Mouse (Mus musculus) kidney, postnatal 0 days (tissue): ENCODE measurements around the gene Ccz1. TPM values are rescaled to one million over a fixed set of nuclear protein-coding genes. Genes with fewer than 3 reads are reported as not detected.

Source experiments
- ATAC-seq: fragments of 200-750 bp; cut with Nextera tagmentation; replicated peaks from 2 replicates; pipeline ENCODE4 v1.8.0; 2017; ENCODE audit warnings: low read depth, moderate number of reproducible peaks, moderate TSS enrichment, moderate library complexity; ENCODE audit not compliant: low FRiP score
- DNase-seq: peaks from one replicate; pipeline ENCODE4 v3.0.0-alpha.2; 2016; ENCODE audit warnings: low spot score
- H3K27ac ChIP-seq: fragments of 300-500 bp; sonication (generic); 2 replicates; pipeline ENCODE4 v1.5.1; 2014; ENCODE audit warnings: mild to moderate bottlenecking
- H3K27me3 ChIP-seq: fragments of 300-500 bp; sonication (generic); 2 replicates; pipeline ENCODE4 v1.6.1; 2014; ENCODE audit warnings: low read length, mixed read lengths; ENCODE audit not compliant: insufficient read depth
- H3K36me3 ChIP-seq: fragments of 300-500 bp; sonication (generic); 2 replicates; pipeline ENCODE4 v1.6.1; 2014; ENCODE audit warnings: low read length, mixed read lengths; ENCODE audit not compliant: insufficient read depth
- H3K4me1 ChIP-seq: fragments of 300-500 bp; sonication (generic); replicated peaks from 2 replicates; pipeline ENCODE4 v1.6.1; 2014; ENCODE audit warnings: antibody characterized with exemption, low read length, mixed read lengths; ENCODE audit not compliant: insufficient read depth
- H3K4me2 ChIP-seq: fragments of 300-500 bp; sonication (generic); 2 replicates; pipeline ENCODE4 v1.6.1; 2014; ENCODE audit warnings: mild to moderate bottlenecking, low read length, moderate library complexity, mixed read lengths
- H3K4me3 ChIP-seq: fragments of 300-500 bp; sonication (generic); replicated peaks from 2 replicates; pipeline ENCODE4 v1.5.1; 2014; ENCODE audit warnings: low read depth, low read length
- H3K9ac ChIP-seq: fragments of 300-500 bp; sonication (generic); 2 replicates; pipeline ENCODE4 v1.6.1; 2014; ENCODE audit warnings: low read depth, low read length
- H3K9me3 ChIP-seq: fragments of 300-500 bp; sonication (generic); replicated peaks from 2 replicates; pipeline ENCODE4 v1.6.1; 2016; ENCODE audit warnings: low read length, inconsistent platforms, mixed read lengths
- CTCF ChIP-seq: IDR thresholded peaks from 2 replicates; pipeline ENCODE4 v1.5.1; 2016; ENCODE audit warnings: antibody characterized with exemption, low read depth, mild to moderate bottlenecking, moderate library complexity
- WGBS: fragments of 180-500 bp; shearing (Covaris S2); extraction: QIAGEN DNeasy Blood & Tissue Kit; methylation state at CpG from one replicate; pipeline ENCODE4 v1.1.7; 2014; 5-methylcytosine and 5-hydroxymethylcytosine counted together
- polyA plus RNA-seq: library from polyadenylated mRNA; unstranded; fragments of >200 nt; fragmentation: Nextera tagmentation; extraction: Ambion mirVana; gene quantifications from 2 replicates; pipeline ENCODE4 v1.2.1, GENCODE M21; 2015

Ccz1 gene
- polyA plus RNA-seq, 1 experiment from 2014 or later: 78.9 TPM

DNA sequence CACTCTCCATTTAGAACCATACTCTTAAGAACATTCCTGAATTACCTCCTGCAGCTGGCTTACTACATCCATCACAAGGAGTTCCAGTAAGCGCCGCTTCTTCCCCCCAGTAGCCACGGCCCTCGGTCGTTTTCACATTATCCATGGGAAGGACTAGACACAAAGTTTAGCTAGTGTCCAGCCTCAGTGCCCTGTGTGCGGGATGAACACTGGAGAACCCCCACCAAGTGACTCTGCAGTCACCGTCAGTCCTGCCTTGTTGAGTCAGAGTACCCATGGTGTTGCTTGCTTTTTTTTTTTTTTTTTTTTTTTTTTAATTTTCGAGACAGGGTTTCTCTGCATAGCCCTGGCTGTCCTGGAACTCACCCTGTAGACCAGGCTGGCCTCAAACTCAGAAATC lies 53.5 kb downstream of the Ccz1 start:
- Histone ChIP-seq H3K27ac (no peak overlapping the region), H3K4me2 (no peak overlapping the region), H3K9ac (no peak overlapping the region), H3K4me3 (no peak overlapping the region), H3K4me1 (no peaks in the 10 kb centered on the region), H3K27me3 (no peaks in the 10 kb centered on the region), H3K36me3 (no peaks in the 10 kb centered on the region), H3K9me3 (no peaks in the 10 kb centered on the region)
- TF ChIP-seq CTCF: no peak
- no peak for ATAC-seq
- 86% methylated on average over 8 of the region's 8 CpGs for WGBS
- DNase-seq: no peak

DNA sequence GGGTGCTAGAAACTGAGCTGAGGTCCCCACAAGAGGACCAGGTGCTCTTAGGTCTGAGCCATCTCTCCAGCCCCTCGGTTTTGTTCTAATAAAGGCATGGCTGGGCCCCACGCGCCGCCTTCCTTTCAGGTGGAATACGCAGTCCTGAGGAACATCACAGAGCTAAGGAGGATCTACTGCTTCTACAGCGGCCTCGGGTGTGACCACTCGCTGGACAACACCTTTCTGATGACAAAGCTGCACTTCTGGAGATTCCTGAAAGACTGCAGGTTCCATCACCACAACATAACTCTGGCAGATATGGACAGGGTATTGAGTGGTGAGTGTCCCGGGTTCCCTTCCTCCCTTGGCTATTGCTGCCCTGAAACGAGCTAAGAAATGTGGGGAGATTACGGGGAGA lies 55.1 kb downstream of the Ccz1 start:
- Histone ChIP-seq H3K27ac (no peak overlapping the region), H3K36me3 (no peaks in the 10 kb centered on the region), H3K4me1 (no peaks in the 10 kb centered on the region), H3K4me2 (no peak overlapping the region), H3K9me3 (no peaks in the 10 kb centered on the region), H3K9ac (no peak overlapping the region), H3K4me3 (no peak overlapping the region), H3K27me3 (no peaks in the 10 kb centered on the region)
- 92% methylated on average over 11 of the region's 11 CpGs for WGBS
- no peak for TF ChIP-seq CTCF
- no peak for ATAC-seq
- no peak for DNase-seq

GRCm38 (mm10) chr5:143957101-143957500 lies 57.6 kb downstream of the Ccz1 start:
- Histone ChIP-seq H3K4me3 (no peak overlapping the region), H3K36me3 (no peaks in the 10 kb centered on the region), H3K4me2 (no peak overlapping the region), H3K27me3 (no peaks in the 10 kb centered on the region), H3K4me1 (no peaks in the 10 kb centered on the region), H3K27ac (no peak overlapping the region), H3K9me3 (no peaks in the 10 kb centered on the region), H3K9ac (no peak overlapping the region)
- TF ChIP-seq CTCF: no peak
- ATAC-seq (no peak), DNase-seq (no peak)
- 94% methylated on average over 6 of the region's 6 CpGs for WGBS

- ATAC-seq (no peak), DNase-seq (no peak)
- no peak overlapping the region for H3K9ac ChIP-seq
- H3K9me3 ChIP-seq: no peaks in the 10 kb centered on the region
- H3K4me3 ChIP-seq: no peak overlapping the region
- no peaks in the 10 kb centered on the region for H3K36me3 ChIP-seq
- H3K4me2 ChIP-seq: no peak overlapping the region
- no peak overlapping the region for H3K27ac ChIP-seq
- TF ChIP-seq CTCF: no peak
- no peaks in the 10 kb centered on the region for H3K4me1 ChIP-seq
- H3K27me3 ChIP-seq: no peaks in the 10 kb centered on the region
- 41% methylated on average over 5 of the region's 5 CpGs for WGBS
Measured at GRCm38 (mm10) chr5:143950016-143950415, 64.7 kb downstream of the Ccz1 start.

GRCm38 (mm10) chr5:143948361-143948760 lies 66.3 kb downstream of the Ccz1 start:
- H3K9ac ChIP-seq: no peak overlapping the region
- no peak for TF ChIP-seq CTCF
- H3K9me3 ChIP-seq: no peaks in the 10 kb centered on the region
- H3K27me3 ChIP-seq: no peaks in the 10 kb centered on the region
- WGBS: 84% methylated on average over 12 of the region's 12 CpGs
- H3K4me3 ChIP-seq: no peak overlapping the region
- H3K27ac ChIP-seq: no peak overlapping the region
- no peak for DNase-seq
- H3K4me2 ChIP-seq: no peak overlapping the region
- H3K36me3 ChIP-seq: no peaks in the 10 kb centered on the region
- ATAC-seq: no peak
- no peaks in the 10 kb centered on the region for H3K4me1 ChIP-seq

DNA sequence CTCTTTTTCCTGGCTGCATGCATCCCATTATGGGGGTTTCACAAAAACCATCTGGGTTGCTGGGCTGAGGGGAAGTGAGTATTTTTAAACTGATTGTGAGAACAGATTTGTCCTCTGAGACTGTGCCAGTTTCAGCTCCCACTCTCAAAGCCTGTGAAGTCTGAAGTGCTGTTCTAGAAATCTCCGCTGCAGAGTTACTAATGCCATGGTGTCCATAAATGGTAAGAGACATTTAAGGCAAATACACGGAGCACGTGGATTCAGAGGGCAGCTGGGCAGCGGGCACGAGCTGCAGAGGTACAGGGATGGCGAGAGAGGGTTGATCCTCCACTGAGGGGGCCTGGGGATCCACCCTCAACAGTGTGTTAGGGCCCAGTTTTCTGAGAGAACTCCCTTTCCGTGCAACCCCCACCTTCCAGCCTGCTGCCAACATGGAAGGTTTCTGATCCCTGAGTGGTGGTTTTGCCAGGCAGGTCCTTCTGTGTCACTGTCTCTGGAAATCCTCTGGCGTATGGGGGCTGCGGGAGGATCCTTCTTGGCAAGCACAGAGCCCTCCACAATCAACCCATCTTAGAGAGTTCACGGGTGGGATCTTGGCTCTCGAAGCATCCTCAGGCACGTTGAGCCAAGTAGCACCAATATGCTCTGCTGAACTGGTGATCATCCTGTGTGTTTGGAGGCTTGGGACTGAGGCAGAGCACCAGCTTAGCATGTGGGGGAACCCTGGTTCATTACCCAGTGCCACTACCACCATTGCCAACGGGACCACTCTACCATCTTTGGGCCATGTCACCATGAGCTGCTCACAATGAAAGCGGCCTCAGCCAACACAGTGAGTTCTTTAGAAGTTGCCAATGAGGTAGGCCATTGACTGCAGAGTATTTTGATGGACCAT lies 71.2 kb downstream of the Ccz1 start:
- no peak overlapping the region for H3K9ac ChIP-seq
- H3K9me3 ChIP-seq: no peaks in the 10 kb centered on the region
- H3K36me3 ChIP-seq: no peaks in the 10 kb centered on the region
- no peak for DNase-seq
- TF ChIP-seq CTCF: no peak
- no peaks in the 10 kb centered on the region for H3K4me1 ChIP-seq
- no peak overlapping the region for H3K4me3 ChIP-seq
- no peaks in the 10 kb centered on the region for H3K27me3 ChIP-seq
- no peak for ATAC-seq
- 85% methylated on average over 14 of the region's 14 CpGs for WGBS
- no peak overlapping the region for H3K4me2 ChIP-seq
- no peak overlapping the region for H3K27ac ChIP-seq
